Mouse (Mus musculus) neural tube, postnatal 0 days (tissue): ENCODE results near the gene Phb. TPM values are rescaled to one million over a fixed set of nuclear protein-coding genes. Genes with fewer than 3 reads are reported as not detected.

Experiments
- polyA plus RNA-seq: library from polyadenylated mRNA; unstranded; fragments of >200 nt; fragmentation: Nextera tagmentation; extraction: Ambion mirVana; gene quantifications from 2 replicates; pipeline ENCODE4 v1.2.1, GENCODE M21; 2015

The Phb gene
- 196 and 199 TPM in 2 replicates for polyA plus RNA-seq

DNA sequence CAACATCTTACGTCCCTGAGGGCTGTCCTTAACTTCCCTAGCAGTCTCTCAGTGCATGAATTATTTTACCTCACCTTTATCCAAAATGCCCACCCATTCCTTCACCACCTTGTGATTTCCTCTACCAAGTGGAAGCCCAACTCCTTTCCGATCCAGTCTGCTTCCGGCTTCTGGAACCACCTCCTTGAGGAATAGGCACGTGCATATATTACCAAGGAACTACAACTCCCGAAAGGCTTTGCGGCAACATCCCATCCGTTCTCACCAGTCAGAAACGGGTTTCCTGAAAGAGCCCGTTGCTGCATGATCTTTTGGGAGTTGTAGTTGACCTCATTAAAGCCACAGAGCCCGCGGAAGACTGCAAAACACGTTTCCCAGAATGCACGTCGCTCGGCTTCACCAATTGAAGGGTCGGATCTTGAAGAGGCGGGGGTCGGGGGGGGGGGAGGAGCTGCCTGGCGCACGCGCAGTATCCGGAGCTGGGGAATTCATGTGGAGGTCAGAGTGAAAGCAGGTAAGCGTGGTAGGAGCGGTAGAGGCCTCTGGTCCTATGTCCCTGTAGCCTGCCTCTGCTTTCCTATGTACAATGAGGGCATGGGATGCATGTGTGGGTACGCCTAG lies at the start of gene Phb:
Phb (plus strand) TSS at position 429 of the 621 bp plus-strand sequence.

GRCm38 (mm10) chr11:95712563-95713224 lies 45.9 kb downstream of the Phb start, which contains the start of gene Zfp652:
TSS of gene Zfp652 (plus strand) at chr11:95712673.

DNA sequence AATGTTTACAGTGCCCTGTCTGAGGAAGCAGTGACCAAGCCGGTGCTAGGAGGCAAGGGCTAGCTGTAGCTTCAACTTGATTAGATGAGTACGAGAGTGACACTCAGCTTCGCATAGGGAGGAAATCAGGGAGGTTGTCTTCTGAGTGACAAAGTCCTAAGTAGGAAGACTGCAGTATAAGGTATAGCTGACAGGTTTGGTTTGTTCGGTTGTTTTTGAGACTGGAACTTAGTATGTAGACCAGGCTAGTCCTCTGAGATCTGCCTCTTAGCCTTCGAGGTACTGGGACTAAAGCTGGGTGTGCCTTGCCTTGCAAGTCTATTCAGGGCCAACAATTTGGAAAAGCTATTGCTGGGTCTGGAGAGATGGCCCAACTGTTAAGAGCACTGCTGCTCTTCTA lies 56.5 kb downstream of the Phb start, which contains the start of gene B130006D01Rik:
B130006D01Rik (plus strand) TSS at position 301 of the 400 bp plus-strand sequence.

Other genes starting within 250 kb of the Phb start
- 2.8 and 2.9 TPM in 2 replicates for gene Nxph3, start 152.4 kb upstream of the Phb start, polyA plus RNA-seq
- 27.2 and 27.5 TPM in 2 replicates for gene Ngfr, start 79.2 kb upstream of the Phb start, polyA plus RNA-seq
- 14.7 and 15.5 TPM in 2 replicates for gene Zfp652, start 45.7 kb downstream of the Phb start, polyA plus RNA-seq
- gene B130006D01Rik, start 56.6 kb downstream of the Phb start, polyA plus RNA-seq: 0.49 and 0.82 TPM in 2 replicates
- 1.6 TPM in 1 of 2 replicates, not detected in the other for gene Phospho1, start 157.5 kb downstream of the Phb start, polyA plus RNA-seq
- gene Gngt2, start 170.3 kb downstream of the Phb start, polyA plus RNA-seq: 3.6 and 4.7 TPM in 2 replicates
- 2.3 and 2.6 TPM in 2 replicates for gene Abi3, start 175.5 kb downstream of the Phb start, polyA plus RNA-seq
- not detected in 2 replicates for gene B4galnt2, start 247.9 kb downstream of the Phb start, polyA plus RNA-seq